Mouse (Mus musculus) liver, postnatal 0 days (tissue): ENCODE measurements around the gene Gpr68.

Experiments
- CTCF ChIP-seq: sonication (generic); IDR thresholded peaks from 2 replicates; pipeline ENCODE4 v1.5.1; 2016; ENCODE audit warnings: antibody characterized with exemption, low read depth
- EP300 ChIP-seq: IDR thresholded peaks from 2 replicates; pipeline ENCODE4 v1.6.1; 2016; ENCODE audit warnings: antibody characterized with exemption, low read depth, mild to moderate bottlenecking

DNA sequence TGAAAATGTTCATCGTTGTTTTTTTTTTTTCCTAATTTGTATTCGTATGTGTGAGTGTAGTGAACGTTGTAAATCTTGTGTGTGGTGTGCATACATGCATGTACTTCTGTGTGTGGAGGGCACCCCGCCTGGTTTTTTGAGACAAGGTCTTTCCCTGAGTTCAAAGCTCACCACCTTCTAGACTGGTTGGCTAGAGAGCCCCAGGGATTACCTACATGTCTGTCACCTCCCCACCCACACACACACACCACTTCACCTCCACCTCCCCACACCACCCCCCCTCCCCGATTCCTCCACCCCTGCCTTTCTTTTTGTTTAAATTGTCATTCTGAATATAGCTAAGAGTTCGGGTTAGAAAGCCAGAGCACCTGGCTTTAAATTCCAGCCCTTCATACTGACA, 7.1 kb downstream of the Gpr68 start:
- TF ChIP-seq EP300 (no peak), CTCF (no peak)
